Mouse (Mus musculus) MN1 (cell line): Measurements from ENCODE around the gene Actrt2.

ENCODE experiments used
- DNase-seq: peaks from one replicate; pipeline ENCODE4 v3.0.0-alpha.2; 2016; ENCODE audit warnings: low spot score

Actrt2 gene

GRCm38 (mm10) chr4:154667767-154668166 is at the start of gene Actrt2:
Gene Actrt2 (minus strand): TSS chr4:154667867.
- no peak for DNase-seq

GRCm38 (mm10) chr4:154709391-154710107 is 41.9 kb upstream of the Actrt2 start:
- no peak for DNase-seq

- DNase-seq = no peak
These were observed 41.1 kb upstream of the Actrt2 start for GRCm38 (mm10) chr4:154708811-154709210.

GRCm38 (mm10) chr4:154708223-154708622 is 40.6 kb upstream of the Actrt2 start:
- DNase-seq = no peak

- DNase-seq = no peak
These were observed 39.9 kb upstream of the Actrt2 start for GRCm38 (mm10) chr4:154707521-154707920.

GRCm38 (mm10) chr4:154706442-154706841 is 38.8 kb upstream of the Actrt2 start:
- no peak for DNase-seq

- DNase-seq = no peak
These were observed 38.0 kb upstream of the Actrt2 start for GRCm38 (mm10) chr4:154705681-154706080.

GRCm38 (mm10) chr4:154705056-154705455 is 37.4 kb upstream of the Actrt2 start:
- no peak for DNase-seq

- no peak for DNase-seq
These were observed 36.9 kb upstream of the Actrt2 start for GRCm38 (mm10) chr4:154704591-154704990.

GRCm38 (mm10) chr4:154703426-154704070 is 35.9 kb upstream of the Actrt2 start:
- DNase-seq = no peak

GRCm38 (mm10) chr4:154702931-154703330 is 35.3 kb upstream of the Actrt2 start:
- DNase-seq = no peak

- no peak for DNase-seq
These were observed 34.5 kb upstream of the Actrt2 start for GRCm38 (mm10) chr4:154702186-154702585.

- no peak for DNase-seq
These were observed 33.3 kb upstream of the Actrt2 start for GRCm38 (mm10) chr4:154700921-154701412.

- DNase-seq = no peak
These were observed 32.8 kb upstream of the Actrt2 start for GRCm38 (mm10) chr4:154700436-154700835.

GRCm38 (mm10) chr4:154699236-154699635 is 31.6 kb upstream of the Actrt2 start:
- no peak for DNase-seq

GRCm38 (mm10) chr4:154698631-154699030 is 31.0 kb upstream of the Actrt2 start:
- DNase-seq = no peak

- no peak for DNase-seq
These were observed 30.4 kb upstream of the Actrt2 start for GRCm38 (mm10) chr4:154698021-154698590.

- DNase-seq = no peak
These were observed 29.8 kb upstream of the Actrt2 start for GRCm38 (mm10) chr4:154697476-154697875.

GRCm38 (mm10) chr4:154696552-154696951 is 28.9 kb upstream of the Actrt2 start:
- DNase-seq = no peak

- DNase-seq = no peak
These were observed 28.5 kb upstream of the Actrt2 start for GRCm38 (mm10) chr4:154696146-154696545.

- no peak for DNase-seq
These were observed 26.7 kb upstream of the Actrt2 start for GRCm38 (mm10) chr4:154694361-154694760.

GRCm38 (mm10) chr4:154693348-154694015 is 25.8 kb upstream of the Actrt2 start:
- DNase-seq = no peak
